Mouse (Mus musculus): ENCODE results near the gene Zfp994. TPM values are rescaled to one million over a fixed set of nuclear protein-coding genes. Genes with fewer than 3 reads are reported as not detected.
"Not testable (repeated sequence)": the region's sequence is repeated elsewhere in the genome, so short reads cannot be mapped to it uniquely, and the experiment has no call there.

The Zfp994 gene
- polyA plus RNA-seq (2015; fragmentation: Nextera tagmentation; extraction: Ambion mirVana) = 4.4 and 6.1 TPM in 2 replicates

- not testable (repeated sequence) for H3K27me3 ChIP-seq (replicated peaks; ENCODE audit: control insufficient read depth, insufficient read depth, low read length); H3K4me1 ChIP-seq (replicated peaks; ENCODE audit: control insufficient read depth, insufficient read depth, low read length); H3K36me3 ChIP-seq (ENCODE audit: control insufficient read depth, insufficient read depth); H3K9me3 ChIP-seq (ENCODE audit: control insufficient read depth, low read length)
- H3K27ac ChIP-seq (ENCODE audit: low read length) = peak within 1 kb of the TSS; percentile 56; the same call in 1 of the 2 replicates
- peak; percentile 100 for ATAC-seq
- WGBS = 0% methylated on average over 23 of the region's 23 CpGs
- H3K9ac ChIP-seq (replicated peaks; ENCODE audit: low read depth, low read length) = peak within 1 kb of the TSS; percentile 71
- peak within 1 kb of the TSS; percentile 54 for H3K4me2 ChIP-seq (ENCODE audit: low read length)
- H3K4me3 ChIP-seq (replicated peaks; ENCODE audit: low read length) = peak within 1 kb of the TSS; percentile 64
Measured at GRCm38 (mm10) chr17:22225422-22226012, at the start of gene Zfp994. Gene Zfp994 (minus strand): TSS chr17:22225616.

DNA sequence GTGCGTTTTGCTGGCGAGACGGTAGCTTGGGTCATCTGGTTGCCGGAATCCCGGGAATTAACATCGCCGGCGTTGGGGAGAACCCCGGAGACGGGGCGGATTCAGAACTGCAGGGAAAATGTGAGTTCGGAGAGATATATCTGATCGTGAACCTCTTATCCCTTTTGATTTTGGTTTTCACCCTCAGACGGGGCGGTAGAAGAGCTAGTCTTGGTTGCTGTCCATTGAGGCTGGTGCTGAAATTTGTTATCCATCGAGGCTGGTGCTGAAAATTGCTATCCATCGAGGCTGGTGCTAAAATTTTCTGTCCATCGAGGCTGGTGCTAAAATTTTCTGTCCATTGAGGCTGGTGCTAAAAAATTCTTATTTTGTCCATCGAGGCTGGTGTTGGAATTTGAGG, 5.3 kb upstream of the Zfp994 start:
- not testable (repeated sequence) for H3K27ac ChIP-seq (ENCODE audit: low read length); H3K36me3 ChIP-seq (ENCODE audit: control insufficient read depth, insufficient read depth); H3K9me3 ChIP-seq (ENCODE audit: control insufficient read depth, low read length); ATAC-seq; H3K4me2 ChIP-seq (ENCODE audit: low read length); H3K4me1 ChIP-seq (replicated peaks; ENCODE audit: control insufficient read depth, insufficient read depth, low read length); H3K4me3 ChIP-seq (replicated peaks; ENCODE audit: low read length); H3K27me3 ChIP-seq (replicated peaks; ENCODE audit: control insufficient read depth, insufficient read depth, low read length); H3K9ac ChIP-seq (replicated peaks; ENCODE audit: low read depth, low read length)
- WGBS = 70% methylated on average over 18 of the region's 19 CpGs

GRCm38 (mm10) chr17:22225015-22225414, 401 bp downstream of the Zfp994 start:
- not testable (repeated sequence) for H3K36me3 ChIP-seq (ENCODE audit: control insufficient read depth, insufficient read depth); H3K9me3 ChIP-seq (ENCODE audit: control insufficient read depth, low read length); H3K4me1 ChIP-seq (replicated peaks; ENCODE audit: control insufficient read depth, insufficient read depth, low read length); H3K27ac ChIP-seq (ENCODE audit: low read length); H3K27me3 ChIP-seq (replicated peaks; ENCODE audit: control insufficient read depth, insufficient read depth, low read length)
- peak overlapping the region; percentile 64 for H3K4me3 ChIP-seq (replicated peaks; ENCODE audit: low read length)
- ATAC-seq = peak; percentile 69
- peak overlapping the region; percentile 54 for H3K4me2 ChIP-seq (ENCODE audit: low read length)
- WGBS = 2% methylated on average over 3 of the region's 3 CpGs
- H3K9ac ChIP-seq (replicated peaks; ENCODE audit: low read depth, low read length) = peak overlapping the region; percentile 71; the same call in 1 of the 2 replicates

DNA sequence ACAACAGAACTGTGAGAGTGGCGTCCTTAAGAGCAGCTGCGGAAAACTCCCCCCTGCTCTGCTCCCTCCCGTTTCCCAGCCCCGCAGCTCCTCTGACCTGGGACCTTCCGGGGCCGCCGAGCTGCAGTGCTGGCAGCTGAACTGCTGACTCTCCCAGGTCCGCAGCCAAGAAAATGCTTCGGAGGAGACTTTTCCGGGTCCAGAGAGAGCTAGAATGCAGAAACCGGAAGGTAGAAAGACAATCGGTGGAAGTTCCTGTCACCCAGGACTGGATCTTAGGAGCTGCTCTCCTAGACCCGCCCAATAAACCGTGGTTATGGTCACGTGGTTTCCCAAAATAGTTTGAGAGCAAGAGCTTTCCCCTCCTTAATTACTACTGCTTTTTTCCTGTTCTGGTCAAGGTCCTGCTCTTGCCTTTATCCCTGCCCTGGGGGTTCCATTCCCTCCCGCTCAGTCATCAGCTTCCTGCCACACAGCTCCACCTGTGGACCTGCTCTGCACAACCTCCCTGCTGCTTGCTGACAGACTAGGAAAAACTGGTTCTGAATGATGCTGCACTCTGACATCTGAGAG, 59.6 kb downstream of the Zfp994 start, which contains the start of gene Zfp947:
Gene Zfp947, minus strand, starts transcription at position 469 of the 573 bp plus-strand sequence.
- Histone ChIP-seq H3K4me3 (replicated peaks; ENCODE audit: low read length) (peak within 1 kb of the TSS; percentile 60), H3K9ac (replicated peaks; ENCODE audit: low read depth, low read length) (peak within 1 kb of the TSS; percentile 73), H3K4me2 (ENCODE audit: low read length) (peak within 1 kb of the TSS; percentile 61)
- H3K9me3 ChIP-seq (ENCODE audit: control insufficient read depth, low read length); H3K27ac ChIP-seq (ENCODE audit: low read length); H3K36me3 ChIP-seq (ENCODE audit: control insufficient read depth, insufficient read depth); H3K27me3 ChIP-seq (replicated peaks; ENCODE audit: control insufficient read depth, insufficient read depth, low read length); H3K4me1 ChIP-seq (replicated peaks; ENCODE audit: control insufficient read depth, insufficient read depth, low read length): not testable (repeated sequence)
- 0% methylated on average over 16 of the region's 16 CpGs for WGBS
- ATAC-seq = peak; percentile 90

- peak overlapping the region; percentile 61 for H3K4me2 ChIP-seq (ENCODE audit: low read length)
- H3K4me3 ChIP-seq (replicated peaks; ENCODE audit: low read length) = peak overlapping the region; percentile 60
- H3K27me3 ChIP-seq (replicated peaks; ENCODE audit: control insufficient read depth, insufficient read depth, low read length); H3K4me1 ChIP-seq (replicated peaks; ENCODE audit: control insufficient read depth, insufficient read depth, low read length); H3K9me3 ChIP-seq (ENCODE audit: control insufficient read depth, low read length); H3K36me3 ChIP-seq (ENCODE audit: control insufficient read depth, insufficient read depth); H3K27ac ChIP-seq (ENCODE audit: low read length): not testable (repeated sequence)
- ATAC-seq = peak; percentile 68
- peak overlapping the region; percentile 73 for H3K9ac ChIP-seq (replicated peaks; ENCODE audit: low read depth, low read length)
- 9% methylated on average over 3 of the region's 3 CpGs for WGBS
Measured at GRCm38 (mm10) chr17:22165304-22165703, 60.1 kb downstream of the Zfp994 start.

DNA sequence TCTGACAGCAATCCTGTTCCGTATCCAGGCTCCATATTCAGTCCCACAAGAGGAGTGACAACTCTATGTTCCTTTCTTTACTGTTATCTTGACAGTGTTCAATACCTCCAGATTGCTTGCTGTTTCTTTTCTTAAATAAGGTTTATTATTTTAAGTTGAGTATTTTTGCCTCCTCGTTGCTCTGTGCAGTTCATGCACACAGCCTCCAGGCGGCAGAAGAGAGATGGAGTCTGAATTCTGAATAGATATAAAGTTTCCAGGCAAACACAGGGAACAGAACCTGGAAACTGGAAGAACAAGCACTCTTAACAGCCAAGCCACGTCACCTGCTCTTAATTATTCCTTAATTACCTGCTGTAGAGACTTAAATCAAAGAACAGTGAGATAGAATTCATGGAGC, 71.5 kb downstream of the Zfp994 start:
- H3K9ac ChIP-seq (replicated peaks; ENCODE audit: low read depth, low read length); H3K27ac ChIP-seq (ENCODE audit: low read length); H3K27me3 ChIP-seq (replicated peaks; ENCODE audit: control insufficient read depth, insufficient read depth, low read length); ATAC-seq; H3K4me3 ChIP-seq (replicated peaks; ENCODE audit: low read length); H3K36me3 ChIP-seq (ENCODE audit: control insufficient read depth, insufficient read depth); H3K4me1 ChIP-seq (replicated peaks; ENCODE audit: control insufficient read depth, insufficient read depth, low read length); H3K9me3 ChIP-seq (ENCODE audit: control insufficient read depth, low read length); H3K4me2 ChIP-seq (ENCODE audit: low read length): not testable (repeated sequence)
- WGBS = 73% methylated on average over 2 of the region's 4 CpGs

Other genes with a start within 250 kb of the Zfp994 start
- 1.9 and 2.0 TPM in 2 replicates for gene Zfp947, start 59.4 kb downstream of the Zfp994 start, polyA plus RNA-seq (2015; fragmentation: Nextera tagmentation; extraction: Ambion mirVana)
- gene CT030661.1, start 89.2 kb upstream of the Zfp994 start, polyA plus RNA-seq (2015; fragmentation: Nextera tagmentation; extraction: Ambion mirVana) = 13.4 and 15.8 TPM in 2 replicates
- 20.9 and 24.5 TPM in 2 replicates for gene Zfp944, start 135.8 kb upstream of the Zfp994 start, polyA plus RNA-seq (2015; fragmentation: Nextera tagmentation; extraction: Ambion mirVana)
- 9.7 and 10.2 TPM in 2 replicates for gene Zfp758, start 135.8 kb upstream of the Zfp994 start, polyA plus RNA-seq (2015; fragmentation: Nextera tagmentation; extraction: Ambion mirVana)
- 41.4 and 44.5 TPM in 2 replicates for gene Zfp946, start 198.6 kb upstream of the Zfp994 start, polyA plus RNA-seq (2015; fragmentation: Nextera tagmentation; extraction: Ambion mirVana)